Mouse (Mus musculus): Measurements from ENCODE around the gene Adamts5.

The Adamts5 gene

DNA sequence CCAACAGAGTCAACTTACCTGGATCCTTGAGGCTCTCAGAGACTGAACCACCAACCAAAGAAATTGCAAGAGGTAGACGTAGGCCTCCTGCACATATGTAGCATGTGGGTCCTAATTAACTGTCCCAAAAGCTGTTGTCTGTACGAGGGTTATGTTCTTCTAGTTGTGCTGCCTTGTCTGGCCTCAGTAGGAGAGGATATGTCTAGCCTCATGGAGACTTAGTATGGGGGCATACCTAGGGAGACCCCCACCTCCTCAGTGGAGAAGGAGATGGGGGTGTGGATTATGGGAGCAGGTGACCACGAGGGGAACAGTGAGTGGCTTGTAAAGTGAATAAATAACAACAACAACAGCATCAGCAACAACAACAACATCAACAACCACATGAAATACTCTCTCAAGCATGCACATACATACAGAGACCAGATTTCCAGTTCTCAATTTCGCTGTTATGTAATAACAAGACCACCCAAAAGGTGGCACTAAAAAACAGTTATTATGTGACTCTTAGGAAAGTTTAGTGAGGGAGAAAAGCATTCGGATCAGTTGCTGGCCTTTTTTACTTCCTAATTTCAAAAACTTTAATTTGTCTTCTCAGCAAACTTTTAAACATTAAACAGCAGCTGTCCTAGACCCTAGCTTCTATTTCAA, 81.7 kb downstream of the Adamts5 start:
- no peak for DNase-seq

DNA sequence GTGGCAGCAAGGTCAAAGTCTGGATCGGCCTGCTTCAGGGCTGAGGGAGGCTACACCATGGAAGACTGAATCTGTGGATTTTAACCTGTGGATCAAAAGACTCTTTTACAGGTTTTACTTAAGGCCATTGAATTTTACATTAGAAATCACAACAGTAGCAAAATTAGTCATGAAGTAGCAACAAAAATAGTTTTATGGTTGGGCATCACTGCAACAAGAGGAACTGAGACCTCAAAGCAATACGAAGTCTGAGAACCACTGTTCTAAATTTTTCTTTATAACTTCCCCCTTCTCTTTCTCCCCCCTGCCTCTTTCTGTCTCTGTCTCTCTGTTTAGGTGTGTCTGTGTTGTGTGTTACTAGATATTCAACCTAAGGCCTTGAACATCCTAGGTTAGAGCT, 87.5 kb downstream of the Adamts5 start:
- no peak for DNase-seq

DNA sequence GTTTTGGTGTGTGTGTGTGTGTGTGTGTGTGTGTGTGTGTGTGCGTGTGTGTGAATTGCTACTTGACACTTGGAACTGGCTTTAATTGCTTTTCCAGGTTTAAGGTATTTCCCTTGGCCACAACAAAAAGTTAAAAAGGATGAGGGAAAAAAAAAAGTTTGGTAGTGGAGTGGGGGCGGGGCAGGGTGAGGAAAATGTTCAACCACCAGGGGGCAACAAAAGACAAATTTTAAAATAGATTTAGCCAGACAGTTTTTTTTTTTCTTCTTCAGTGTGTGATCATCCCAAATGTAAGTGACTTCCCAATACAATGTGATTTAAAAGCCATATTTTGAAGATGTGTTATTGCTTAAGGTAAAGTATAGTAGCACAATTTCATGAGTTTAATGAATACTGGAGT, 94.0 kb downstream of the Adamts5 start:
- DNase-seq, result peak; percentile 52 to 73

DNA sequence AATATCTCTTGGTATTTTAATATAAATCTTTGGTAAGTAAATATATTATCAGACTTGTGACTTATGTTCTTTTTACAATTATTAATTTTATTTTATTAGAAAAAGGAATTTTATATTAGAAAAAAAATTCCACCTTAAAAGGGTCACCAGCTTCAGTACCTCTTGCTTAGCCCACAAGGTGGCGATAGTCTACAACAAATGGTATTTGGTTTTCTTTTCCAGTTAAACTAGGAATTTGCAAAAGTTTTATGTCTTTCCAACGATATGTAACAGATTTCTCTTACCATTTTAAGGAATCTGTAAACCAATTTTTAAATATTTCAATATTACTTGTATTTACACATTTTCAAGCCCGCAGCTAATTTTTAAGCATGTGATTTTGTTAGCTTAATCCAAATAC, 94.6 kb downstream of the Adamts5 start:
- peak in 1 of 2 experiments; percentile 63 for DNase-seq

Measured in lung, postnatal 4 days (tissue).